Mouse (Mus musculus): ENCODE results near the gene Plcl2.

The Plcl2 gene

GRCm38 (mm10) chr17:50498062-50498697 lies 11.0 kb upstream of the Plcl2 start:
- intact Hi-C loops (cut with DNase I): no loop called here

- intact Hi-C loops (cut with DNase I): no loop called here
These were observed 10.0 kb upstream of the Plcl2 start for GRCm38 (mm10) chr17:50499091-50499790.

DNA sequence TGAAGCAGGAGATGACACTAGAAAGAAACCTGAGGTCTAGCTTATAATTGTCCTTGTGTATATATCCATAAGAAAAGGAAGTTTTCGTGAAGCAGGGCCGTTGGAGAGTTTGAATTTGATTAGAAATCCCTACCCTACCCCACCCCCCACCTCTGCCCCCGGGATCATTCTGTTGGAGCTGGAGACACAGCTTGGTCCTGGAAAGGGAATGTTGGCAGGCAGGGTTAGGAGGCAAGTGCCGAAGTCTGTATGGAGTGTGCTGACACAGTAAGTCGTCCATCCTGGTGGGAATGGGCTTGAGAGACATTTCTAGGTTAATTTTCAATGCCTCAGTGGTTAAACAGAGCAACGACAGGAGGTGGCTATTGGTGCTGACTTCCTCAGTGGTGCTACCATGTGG lies 8.4 kb upstream of the Plcl2 start:
- intact Hi-C loops (cut with DNase I): loop anchor here (10.0 kb wide), 2 partner anchors 206 to 294 kb away; partner anchors contain the start of gene Dazl

DNA sequence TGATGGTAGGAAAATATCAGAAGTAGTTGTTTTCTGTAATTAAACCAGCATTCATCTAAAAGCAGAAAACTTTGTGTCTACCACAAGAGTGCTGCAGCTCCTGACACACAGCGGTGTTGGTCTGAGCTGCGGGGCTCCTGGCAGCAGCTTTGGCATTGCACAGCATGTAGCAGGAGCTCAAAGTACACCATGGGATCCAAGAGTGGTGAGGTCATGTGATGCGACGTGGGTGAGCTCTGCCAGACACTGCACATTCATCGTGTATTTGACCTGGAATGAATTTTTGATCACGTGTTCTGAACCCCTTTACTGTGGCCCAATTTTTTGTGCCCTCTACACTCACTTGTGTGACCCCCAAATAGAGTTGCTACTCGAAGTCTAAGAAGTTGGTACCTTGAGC lies 6.1 kb upstream of the Plcl2 start:
- intact Hi-C loops (cut with DNase I): loop anchor here (10.0 kb wide), 2 partner anchors 208 to 292 kb away; partner anchors contain the start of gene Dazl

- intact Hi-C loops (cut with DNase I): loop anchor here (10.0 kb wide), 2 partner anchors 209 to 291 kb away; partner anchors contain the start of gene Dazl
These were observed 4.9 kb upstream of the Plcl2 start for GRCm38 (mm10) chr17:50504070-50504846.

DNA sequence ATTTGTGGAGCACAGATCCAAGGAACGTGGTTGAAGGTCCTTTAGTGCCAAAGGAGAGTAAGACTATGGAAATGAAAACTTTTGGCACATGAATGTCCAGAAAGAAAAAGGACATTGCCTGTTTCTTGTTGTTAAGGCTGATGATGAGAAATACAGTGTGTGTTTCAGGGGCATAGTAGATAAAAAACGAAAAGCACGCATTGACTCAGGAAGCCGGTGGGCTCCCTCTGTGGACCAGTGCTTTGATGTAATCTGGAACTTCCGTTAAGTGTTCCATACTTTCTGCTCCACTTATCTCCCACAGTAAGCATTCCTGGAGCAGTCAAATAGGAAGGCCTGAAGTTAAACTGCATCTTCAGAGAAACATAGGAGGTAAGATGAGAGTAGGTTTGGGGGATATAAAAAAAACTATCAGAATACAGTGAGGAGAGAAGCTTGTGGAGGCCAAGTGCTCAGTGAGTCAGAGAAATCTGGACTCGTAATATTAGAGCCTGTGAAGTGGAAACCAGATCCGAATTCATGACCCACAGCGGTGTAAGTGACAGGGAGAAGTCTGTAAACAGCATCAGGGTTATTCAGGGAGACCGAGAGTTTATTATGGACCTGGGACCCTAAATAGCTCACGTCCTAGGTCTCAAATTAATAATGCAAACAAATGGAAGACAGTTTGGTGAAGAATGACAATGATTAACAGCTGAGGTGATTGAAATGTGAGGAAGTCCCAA lies 3.1 kb upstream of the Plcl2 start:
- intact Hi-C loops (cut with DNase I): loop anchor here (5.0 to 10.0 kb wide), 4 partner anchors 89 to 289 kb away; partner anchors contain the start of gene Dazl

DNA sequence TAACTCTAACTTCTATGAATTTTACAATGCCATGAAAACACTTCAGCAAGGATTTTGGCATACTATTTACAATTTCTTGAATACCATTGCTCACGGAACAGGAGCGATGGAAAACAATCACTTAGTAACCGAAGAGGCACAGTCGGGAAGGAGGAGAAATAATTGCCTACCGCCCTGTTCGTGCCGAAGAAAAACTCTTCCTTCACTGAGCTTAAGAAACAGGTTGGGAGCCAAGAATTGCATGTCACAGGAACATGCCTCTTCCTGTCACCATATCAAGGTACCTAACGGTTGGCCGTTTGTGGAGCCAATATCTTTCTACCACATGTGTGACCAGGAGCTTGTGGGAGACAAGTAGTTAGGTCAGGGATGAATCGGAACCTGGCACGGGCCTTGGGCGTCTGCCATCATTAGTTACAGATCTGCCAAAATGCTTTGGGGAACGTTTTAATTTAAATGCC lies 2.3 kb upstream of the Plcl2 start:
- intact Hi-C loops (cut with DNase I): loop anchor here (5.0 to 10.0 kb wide), 4 partner anchors 90 to 288 kb away; partner anchors contain the start of gene Dazl

GRCm38 (mm10) chr17:50508055-50508774 lies 988 bp upstream of the Plcl2 start:
- intact Hi-C loops (cut with DNase I): loop anchor here (5.0 to 10.0 kb wide), 4 partner anchors 91 to 287 kb away; partner anchors contain the start of gene Dazl

- intact Hi-C loops (cut with DNase I): loop anchor here (5.0 to 10.0 kb wide), 4 partner anchors 92 to 286 kb away; partner anchors contain the start of gene Dazl
These were observed 390 bp upstream of the Plcl2 start for GRCm38 (mm10) chr17:50508775-50509250.

DNA sequence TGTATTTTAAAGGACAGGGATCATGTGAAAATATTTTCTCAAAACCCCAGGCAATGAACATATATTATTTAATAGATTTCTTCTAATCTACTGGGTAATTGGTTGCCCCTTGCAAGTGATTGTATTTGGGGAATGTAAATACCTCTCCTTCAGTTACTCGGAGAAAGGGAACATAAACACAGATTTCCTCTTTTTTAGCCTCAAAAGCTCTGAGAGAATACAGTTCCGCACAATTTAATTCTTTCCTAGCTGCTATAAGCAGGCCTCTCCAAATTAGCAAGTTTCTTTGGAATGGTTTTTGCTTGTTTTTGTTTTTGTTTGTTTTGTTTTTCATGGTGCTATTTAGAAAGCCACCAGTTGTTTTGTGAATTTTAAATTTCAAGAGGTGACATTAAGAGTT lies 1.1 kb downstream of the Plcl2 start:
- intact Hi-C loops (cut with DNase I): no loop called here

DNA sequence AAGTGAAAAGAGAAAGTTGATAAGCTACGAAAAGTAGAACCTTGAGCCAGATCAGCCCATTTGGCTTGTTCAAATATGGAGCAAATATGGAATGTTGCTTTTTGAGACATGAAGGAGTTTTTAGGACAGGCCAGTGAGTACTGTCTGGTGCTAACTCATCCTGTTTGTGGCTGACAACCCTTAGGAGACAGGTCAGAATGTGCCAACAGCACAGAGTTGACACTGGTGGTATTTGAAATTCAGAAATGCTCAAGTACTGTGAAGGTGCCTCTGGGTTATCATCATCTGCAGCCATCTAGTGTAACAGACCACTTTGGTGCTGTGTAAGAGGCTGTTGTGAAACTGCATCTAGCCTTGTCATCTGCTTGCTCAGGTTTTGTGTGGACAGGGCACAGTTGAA lies 1.5 kb downstream of the Plcl2 start:
- intact Hi-C loops (cut with DNase I): no loop called here

GRCm38 (mm10) chr17:50512222-50512621 lies 3.0 kb downstream of the Plcl2 start:
- intact Hi-C loops (cut with DNase I): no loop called here

- intact Hi-C loops (cut with DNase I): no loop called here
These were observed 3.6 kb downstream of the Plcl2 start for GRCm38 (mm10) chr17:50512841-50513240.

- intact Hi-C loops (cut with DNase I): no loop called here
These were observed 4.2 kb downstream of the Plcl2 start for GRCm38 (mm10) chr17:50513376-50513775.

- intact Hi-C loops (cut with DNase I): no loop called here
These were observed 4.8 kb downstream of the Plcl2 start for GRCm38 (mm10) chr17:50514012-50514411.

GRCm38 (mm10) chr17:50515926-50516325 lies 6.7 kb downstream of the Plcl2 start:
- intact Hi-C loops (cut with DNase I): no loop called here

GRCm38 (mm10) chr17:50517781-50518415 lies 8.7 kb downstream of the Plcl2 start:
- intact Hi-C loops (cut with DNase I): no loop called here

DNA sequence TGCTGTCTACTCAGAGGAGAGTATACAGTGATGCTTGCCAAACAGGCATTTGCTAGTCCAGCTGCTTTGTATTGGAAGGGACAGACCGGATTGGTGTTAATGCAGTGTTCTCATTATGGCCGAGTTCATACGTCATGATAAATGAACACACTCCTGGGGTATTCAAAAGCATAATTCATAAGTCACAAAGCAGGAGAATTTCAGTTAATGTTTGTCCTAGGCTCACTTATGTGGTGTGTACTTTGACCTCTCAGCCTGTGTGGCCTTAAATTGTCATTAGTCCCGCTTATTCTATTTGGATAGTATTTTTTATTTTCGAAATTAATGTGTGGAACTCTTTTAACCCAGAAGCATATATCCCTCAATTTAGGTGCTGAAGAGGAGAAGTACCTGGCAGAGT lies 10.4 kb downstream of the Plcl2 start:
- intact Hi-C loops (cut with DNase I): no loop called here

- intact Hi-C loops (cut with DNase I): no loop called here
These were observed 13.4 kb downstream of the Plcl2 start for GRCm38 (mm10) chr17:50522473-50523083.
